ENCODE assay signal across 9 mouse cellular contexts in genomic region chr8:47414258-47414525, GRCm38 (mm10). TPM values are rescaled to one million over a fixed set of nuclear protein-coding genes. Genes with fewer than 3 reads are reported as not detected.
DNase-seq lines count a peak whose midpoint lies in the region; ATAC-seq and TF ChIP-seq lines count a peak whose summit lies in the region.
"Not testable (repeated sequence)": the region's sequence is repeated elsewhere in the genome, so short reads cannot be mapped to it uniquely, and the experiment has no call there.
"Had no signal": no experiment of that assay in that cellular context is flagged by ENCODE, and none has a peak within 500 bp of the region (broad histone marks: within the 10 kb centered on the region; RNA-seq: fewer than 3 reads in every experiment).

No protein-coding gene starts in this region.

- not testable (repeated sequence) for TF ChIP-seq CTCF in forebrain, postnatal 0 days (IDR thresholded peaks at IDR 0.05; ENCODE audit: low read depth); kidney, postnatal 0 days (IDR thresholded peaks at IDR 0.05; ENCODE audit: low read depth)

- H3K4me2 ChIP-seq in forebrain, postnatal 0 days (ENCODE audit: low read depth): peak overlapping the region; percentile 97
- H3K4me2 ChIP-seq in hindbrain, embryonic 12.5 days (replicated peaks): peak overlapping the region; percentile 98
- H3K4me2 ChIP-seq in kidney, postnatal 0 days (ENCODE audit: low read length): peak overlapping the region; percentile 92
- peak overlapping the region; percentile 95 for H3K4me2 ChIP-seq in limb, embryonic 13.5 days (replicated peaks)
- H3K4me2 ChIP-seq in lung, embryonic 15.5 days: peak overlapping the region; percentile 95
- peak overlapping the region; percentile 98 for H3K4me2 ChIP-seq in midbrain, embryonic 15.5 days

- 1% methylated on average over 8 of the region's 8 CpGs for WGBS in forebrain, postnatal 0 days
- 4% methylated on average over 8 of the region's 8 CpGs for WGBS in hindbrain, embryonic 12.5 days
- WGBS in kidney, postnatal 0 days: 2% methylated on average over 8 of the region's 8 CpGs
- 0% methylated on average over 8 of the region's 8 CpGs for WGBS in limb, embryonic 13.5 days
- 2% methylated on average over 8 of the region's 8 CpGs for WGBS in lung, embryonic 15.5 days
- 2% methylated on average over 8 of the region's 8 CpGs for WGBS in midbrain, embryonic 15.5 days

- not testable (repeated sequence) for H3K36me3 ChIP-seq in forebrain, postnatal 0 days (ENCODE audit: insufficient read depth); hindbrain, embryonic 12.5 days; kidney, postnatal 0 days (ENCODE audit: insufficient read depth, low read length); limb, embryonic 13.5 days; lung, embryonic 15.5 days; midbrain, embryonic 15.5 days (replicated peaks)

- H3K4me1 ChIP-seq in forebrain, postnatal 0 days (ENCODE audit: insufficient read depth); kidney, postnatal 0 days (replicated peaks; ENCODE audit: insufficient read depth, low read length): not testable (repeated sequence)
- peaks cover 21% of the 10 kb centered on the region for H3K4me1 ChIP-seq in hindbrain, embryonic 12.5 days
- H3K4me1 ChIP-seq in limb, embryonic 13.5 days: peaks cover 24% of the 10 kb centered on the region
- H3K4me1 ChIP-seq in lung, embryonic 15.5 days: peaks cover 20% of the 10 kb centered on the region
- H3K4me1 ChIP-seq in midbrain, embryonic 15.5 days: peaks cover 22% of the 10 kb centered on the region

- H3K4me3 ChIP-seq in forebrain, postnatal 0 days (ENCODE audit: low read depth, low read length): not testable (repeated sequence)
- H3K4me3 ChIP-seq in hindbrain, embryonic 12.5 days: peak overlapping the region; percentile 54; the same call in 1 of the 2 replicates
- H3K4me3 ChIP-seq in kidney, postnatal 0 days (replicated peaks; ENCODE audit: low read depth, low read length): peak overlapping the region; percentile 78; the same call in 1 of the 2 replicates
- peak overlapping the region; percentile 68 for H3K4me3 ChIP-seq in limb, embryonic 13.5 days
- peak overlapping the region; percentile 81 for H3K4me3 ChIP-seq in lung, embryonic 15.5 days
- H3K4me3 ChIP-seq in midbrain, embryonic 15.5 days: peak overlapping the region; percentile 52

- ATAC-seq in forebrain, postnatal 0 days; hindbrain, embryonic 12.5 days (ENCODE audit: low FRiP score); kidney, postnatal 0 days (replicated peaks; ENCODE audit: low FRiP score, low read depth); limb, embryonic 13.5 days (ENCODE audit: low FRiP score, low read depth); lung, embryonic 15.5 days (ENCODE audit: borderline replicate concordance, extremely low read depth, low FRiP score, low TSS enrichment); midbrain, embryonic 15.5 days (replicated peaks): not testable (repeated sequence)

- DNase-seq in embryo, embryonic 9.5 days (ENCODE audit: extremely low spot score): peak; percentile 45
- not testable (repeated sequence) for DNase-seq in forebrain, postnatal 0 days; kidney, postnatal 0 days (ENCODE audit: low spot score)
- DNase-seq in urinary bladder, postnatal 14 days (ENCODE audit: low spot score): peak; percentile 46

- not testable (repeated sequence) for H3K27ac ChIP-seq in forebrain, postnatal 0 days (ENCODE audit: low read depth, low read length); hindbrain, embryonic 12.5 days; limb, embryonic 13.5 days; midbrain, embryonic 15.5 days
- peak overlapping the region; percentile 91; the same call in 1 of the 2 replicates for H3K27ac ChIP-seq in kidney, postnatal 0 days
- H3K27ac ChIP-seq in lung, embryonic 15.5 days: peak overlapping the region; percentile 96; the same call in 1 of the 2 replicates

- H3K27me3 ChIP-seq in forebrain, postnatal 0 days (ENCODE audit: insufficient read depth, low read length): peaks cover 18% of the 10 kb centered on the region
- peaks cover 64% of the 10 kb centered on the region for H3K27me3 ChIP-seq in hindbrain, embryonic 12.5 days
- H3K27me3 ChIP-seq in kidney, postnatal 0 days (ENCODE audit: insufficient read depth, low read length): not testable (repeated sequence)
- peaks cover 68% of the 10 kb centered on the region for H3K27me3 ChIP-seq in limb, embryonic 13.5 days
- H3K27me3 ChIP-seq in lung, embryonic 15.5 days: peaks cover 51% of the 10 kb centered on the region
- H3K27me3 ChIP-seq in midbrain, embryonic 15.5 days (replicated peaks): peaks cover 50% of the 10 kb centered on the region

- not testable (repeated sequence) for H3K9me3 ChIP-seq in forebrain, postnatal 0 days (ENCODE audit: low read length); hindbrain, embryonic 12.5 days (replicated peaks); kidney, postnatal 0 days (replicated peaks; ENCODE audit: low read length); limb, embryonic 13.5 days; lung, embryonic 15.5 days; midbrain, embryonic 15.5 days

- not testable (repeated sequence) for H3K9ac ChIP-seq in forebrain, postnatal 0 days; hindbrain, embryonic 12.5 days; kidney, postnatal 0 days (ENCODE audit: low read depth, low read length); limb, embryonic 13.5 days; lung, embryonic 15.5 days; midbrain, embryonic 15.5 days

RNA-seq across cellular contexts. Expression of gene Stox2, which starts 32.0 kb away (rescaled TPM):
- total RNA-seq in forebrain, postnatal 0 days (2014; rRNA removed): 76.2 and 85.6 TPM in 2 replicates
- polyA plus RNA-seq in forebrain, postnatal 0 days (2015; fragmentation: Nextera tagmentation; extraction: Ambion mirVana): 26.3 and 39.9 TPM in 2 replicates
- 40.2 and 41.2 TPM in 2 replicates for polyA plus RNA-seq in hindbrain, embryonic 12.5 days (2016; fragmentation: Nextera tagmentation; extraction: Ambion mirVana)
- polyA plus RNA-seq in kidney, postnatal 0 days (2015; fragmentation: Nextera tagmentation; extraction: Ambion mirVana): 8.8 and 10.4 TPM in 2 replicates
- 21.4 and 24.1 TPM in 2 replicates for polyA plus RNA-seq in limb, embryonic 13.5 days (2015; fragmentation: Nextera tagmentation; extraction: Ambion mirVana)
- 11.0 and 12.7 TPM in 2 replicates for polyA plus RNA-seq in lung, embryonic 15.5 days (2015; fragmentation: Nextera tagmentation; extraction: Ambion mirVana)
- polyA plus RNA-seq in midbrain, embryonic 15.5 days (2015; fragmentation: Nextera tagmentation; extraction: Ambion mirVana): 51.3 and 51.9 TPM in 2 replicates
- total RNA-seq: monocyte, adult 5-6 weeks had no signal
